Mouse (Mus musculus) midbrain, embryonic 14.5 days (tissue): Measurements from ENCODE around the gene Safb2. TPM values are rescaled to one million over a fixed set of nuclear protein-coding genes. Genes with fewer than 3 reads are reported as not detected.
A peak's percentile ranks its signal among the peaks of the same experiment; 100 is the strongest.

ENCODE experiments used
- ATAC-seq: fragments of 200-750 bp; cut with Nextera tagmentation; 2 replicates; pipeline ENCODE4 v1.8.0; 2017; ENCODE audit warnings: moderate number of reproducible peaks, moderate library complexity; ENCODE audit not compliant: low FRiP score, low TSS enrichment
- DNase-seq: peaks from one replicate; pipeline ENCODE4 v3.0.0-alpha.2; 2015
- H3K27ac ChIP-seq: fragments of 300-500 bp; sonication (generic); replicated peaks from 2 replicates; pipeline ENCODE4 v1.5.1; 2014; ENCODE audit warnings: mild to moderate bottlenecking, low read depth, low read length, moderate library complexity
- H3K27me3 ChIP-seq: fragments of 300-500 bp; sonication (generic); 2 replicates; pipeline ENCODE4 v1.6.1; 2014; ENCODE audit warnings: low read length, control low read depth, mixed read lengths; ENCODE audit not compliant: control insufficient read depth, insufficient read depth
- H3K36me3 ChIP-seq: fragments of 300-500 bp; sonication (generic); 2 replicates; pipeline ENCODE4 v1.6.1; 2014; ENCODE audit warnings: low read length, control low read depth; ENCODE audit not compliant: control insufficient read depth, insufficient read depth
- H3K4me1 ChIP-seq: fragments of 300-500 bp; sonication (generic); 2 replicates; pipeline ENCODE4 v1.6.1; 2014; ENCODE audit warnings: mild to moderate bottlenecking, antibody characterized with exemption, low read length, control low read depth; ENCODE audit not compliant: control insufficient read depth, insufficient read depth
- H3K4me2 ChIP-seq: fragments of 300-500 bp; sonication (generic); 2 replicates; pipeline ENCODE4 v1.6.1; 2014; ENCODE audit warnings: mild to moderate bottlenecking, low read length, moderate library complexity
- H3K4me3 ChIP-seq: fragments of 300-500 bp; sonication (generic); replicated peaks from 2 replicates; pipeline ENCODE4 v1.5.1; 2014; ENCODE audit warnings: low read depth, low read length
- H3K9ac ChIP-seq: fragments of 300-500 bp; sonication (generic); replicated peaks from 2 replicates; pipeline ENCODE4 v1.6.1; 2014; ENCODE audit warnings: mild to moderate bottlenecking, low read length, moderate library complexity
- H3K9me3 ChIP-seq: fragments of 300-500 bp; sonication (generic); 2 replicates; pipeline ENCODE4 v1.6.1; 2016; ENCODE audit warnings: low read length, control low read depth, mixed read lengths; ENCODE audit not compliant: control insufficient read depth
- WGBS: fragments of 180-500 bp; shearing (Covaris S2); extraction: QIAGEN DNeasy Blood & Tissue Kit; methylation state at CpG from one replicate; pipeline ENCODE4 v1.1.7; 2014; 5-methylcytosine and 5-hydroxymethylcytosine counted together
- polyA plus RNA-seq: library from polyadenylated mRNA; unstranded; fragments of >200 nt; fragmentation: Nextera tagmentation; extraction: Ambion mirVana; gene quantifications from 2 replicates; pipeline ENCODE4 v1.2.1, GENCODE M21; 2014

The Safb2 gene
- polyA plus RNA-seq, 1 experiment from 2014 or later = 51.4 TPM

- Histone ChIP-seq H3K27me3 (no peaks in the 10 kb centered on the region), H3K9ac (no peak overlapping the region), H3K9me3 (no peaks in the 10 kb centered on the region), H3K4me3 (no peak overlapping the region), H3K27ac (peak overlapping the region; percentile 75), H3K4me2 (no peak overlapping the region), H3K36me3 (no peaks in the 10 kb centered on the region), H3K4me1 (peaks cover 16% of the 10 kb centered on the region; the same call in 1 of the 2 replicates)
- WGBS = 30% methylated on average over 3 of the region's 3 CpGs
- ATAC-seq (0 out of 2 replicates have a peak, but pooled peaks have one; percentile 28), DNase-seq (no peak)
Measured at GRCm38 (mm10) chr17:56536874-56537273, 47.5 kb downstream of the Safb2 start.

- Histone ChIP-seq H3K9ac (no peak overlapping the region; the same call in 1 of the 2 replicates), H3K4me2 (no peak overlapping the region), H3K9me3 (no peaks in the 10 kb centered on the region), H3K27ac (peak overlapping the region; percentile 75), H3K27me3 (no peaks in the 10 kb centered on the region), H3K4me3 (no peak overlapping the region), H3K4me1 (peaks cover 16% of the 10 kb centered on the region; the same call in 1 of the 2 replicates), H3K36me3 (no peaks in the 10 kb centered on the region)
- 28% methylated on average over 14 of the region's 14 CpGs for WGBS
- DNase-seq = peak; percentile 75
- peak; percentile 60 for ATAC-seq
Measured at GRCm38 (mm10) chr17:56536192-56536591, 48.2 kb downstream of the Safb2 start.

- no peak overlapping the region for H3K9ac ChIP-seq
- no peaks in the 10 kb centered on the region for H3K27me3 ChIP-seq
- 80% methylated on average over 4 of the region's 4 CpGs for WGBS
- no peak overlapping the region for H3K4me2 ChIP-seq
- H3K36me3 ChIP-seq = no peaks in the 10 kb centered on the region
- H3K27ac ChIP-seq = no peak overlapping the region
- no peak for DNase-seq
- no peaks in the 10 kb centered on the region for H3K9me3 ChIP-seq
- no peak overlapping the region for H3K4me3 ChIP-seq
- no peak for ATAC-seq
- H3K4me1 ChIP-seq = no peaks in the 10 kb centered on the region
Measured at GRCm38 (mm10) chr17:56524943-56525342, 59.4 kb downstream of the Safb2 start.

GRCm38 (mm10) chr17:56522744-56523143, 61.6 kb downstream of the Safb2 start:
- Histone ChIP-seq H3K4me3 (no peak overlapping the region), H3K27ac (no peak overlapping the region), H3K4me1 (no peaks in the 10 kb centered on the region), H3K27me3 (no peaks in the 10 kb centered on the region), H3K36me3 (no peaks in the 10 kb centered on the region), H3K9me3 (no peaks in the 10 kb centered on the region), H3K4me2 (no peak overlapping the region), H3K9ac (no peak overlapping the region)
- ATAC-seq = no peak
- WGBS = 53% methylated on average over 1 of the region's 1 CpGs
- no peak for DNase-seq

GRCm38 (mm10) chr17:56515690-56516410, 68.5 kb downstream of the Safb2 start:
- peak; percentile 59 for ATAC-seq
- Histone ChIP-seq H3K4me1 (peaks cover 14% of the 10 kb centered on the region), H3K36me3 (no peaks in the 10 kb centered on the region), H3K27me3 (peaks cover 23% of the 10 kb centered on the region), H3K9me3 (no peaks in the 10 kb centered on the region), H3K4me3 (no peak overlapping the region), H3K4me2 (0 out of 2 replicates have a peak overlapping the region, but pooled peaks have one; percentile 18), H3K27ac (peak overlapping the region; percentile 53), H3K9ac (no peak overlapping the region; the same call in 1 of the 2 replicates)
- DNase-seq = peak; percentile 68
- WGBS = 15% methylated on average over 13 of the region's 13 CpGs

GRCm38 (mm10) chr17:56514916-56515315, 69.5 kb downstream of the Safb2 start:
- Histone ChIP-seq H3K27me3 (peaks cover 31% of the 10 kb centered on the region), H3K4me3 (no peak overlapping the region), H3K9me3 (no peaks in the 10 kb centered on the region), H3K4me1 (peaks cover 18% of the 10 kb centered on the region), H3K4me2 (no peak overlapping the region), H3K36me3 (no peaks in the 10 kb centered on the region), H3K9ac (no peak overlapping the region; the same call in 1 of the 2 replicates), H3K27ac (no peak overlapping the region)
- DNase-seq (no peak), ATAC-seq (no peak)
- 48% methylated on average over 12 of the region's 12 CpGs for whole genome bisulfite sequencing

- no peak overlapping the region for H3K4me2 ChIP-seq
- H3K9me3 ChIP-seq = no peaks in the 10 kb centered on the region
- H3K27me3 ChIP-seq = peaks cover 31% of the 10 kb centered on the region
- no peaks in the 10 kb centered on the region for H3K36me3 ChIP-seq
- H3K27ac ChIP-seq = no peak overlapping the region
- DNase-seq (no peak), ATAC-seq (no peak)
- no peak overlapping the region for H3K4me3 ChIP-seq
- peaks cover 18% of the 10 kb centered on the region for H3K4me1 ChIP-seq
- no peak overlapping the region for H3K9ac ChIP-seq
Measured at GRCm38 (mm10) chr17:56514330-56514729, 70.1 kb downstream of the Safb2 start.

- Histone ChIP-seq H3K4me3 (peak within 1 kb of the TSS; percentile 22), H3K9ac (0 out of 2 replicates have a peak within 1 kb of the TSS, but pooled peaks have one; percentile 9), H3K27ac (no peak within 1 kb of the TSS), H3K9me3 (no peaks in the 10 kb centered on the region), H3K27me3 (peaks cover 31% of the 10 kb centered on the region), H3K4me1 (peaks cover 22% of the 10 kb centered on the region), H3K4me2 (peak within 1 kb of the TSS; percentile 44), H3K36me3 (no peaks in the 10 kb centered on the region)
- 69% methylated on average over 22 of the region's 22 CpGs for WGBS
- no peak for DNase-seq
- no peak for ATAC-seq
Measured at GRCm38 (mm10) chr17:56512310-56512709, 72.1 kb downstream of the Safb2 start, which contains the start of gene Znrf4. Gene Znrf4, minus strand, starts transcription at chr17:56512431.

GRCm38 (mm10) chr17:56511707-56512090, 72.7 kb downstream of the Safb2 start:
- Histone ChIP-seq H3K4me2 (peak overlapping the region; percentile 44), H3K27me3 (peaks cover 31% of the 10 kb centered on the region), H3K27ac (no peak overlapping the region), H3K36me3 (no peaks in the 10 kb centered on the region), H3K4me3 (peak overlapping the region; percentile 22), H3K9me3 (no peaks in the 10 kb centered on the region), H3K4me1 (peaks cover 26% of the 10 kb centered on the region), H3K9ac (0 out of 2 replicates have a peak overlapping the region, but pooled peaks have one; percentile 9)
- ATAC-seq = no peak
- no peak for DNase-seq
- 25% methylated on average over 29 of the region's 29 CpGs for WGBS
